Mouse (Mus musculus) lung, postnatal 25 days (tissue): Measurements from ENCODE around the gene Cygb.
"Not testable (repeated sequence)": the region's sequence is repeated elsewhere in the genome, so short reads cannot be mapped to it uniquely, and the experiment has no call there.

Experiments used
- DNase-seq: peaks from one replicate; pipeline ENCODE4 v3.0.0; 2022; ENCODE audit warnings: low spot score

Cygb gene

GRCm38 (mm10) chr11:116615735-116616437 is 38.2 kb downstream of the Cygb start:
- DNase-seq: peak; percentile 86

DNA sequence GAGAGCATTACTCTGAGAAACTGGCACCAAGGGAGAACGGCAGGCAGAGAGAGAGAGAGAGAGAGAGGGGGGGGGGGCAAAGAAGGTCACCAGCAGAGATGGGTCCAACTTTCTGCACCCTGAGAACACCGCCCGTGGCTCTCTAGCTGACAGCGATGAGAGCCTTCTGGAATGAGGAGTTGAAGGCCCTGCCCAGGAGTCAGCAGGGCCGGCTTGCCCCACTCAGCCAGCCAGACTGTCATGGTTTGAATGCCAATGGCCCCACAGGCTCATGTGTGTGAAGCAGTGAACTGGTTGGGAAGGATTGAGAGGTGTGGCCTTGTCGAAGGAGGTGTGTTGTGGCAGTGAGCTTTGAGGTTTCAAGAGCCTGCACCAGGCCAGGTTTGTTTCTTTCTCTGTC is 40.9 kb downstream of the Cygb start:
- no peak for DNase-seq

DNA sequence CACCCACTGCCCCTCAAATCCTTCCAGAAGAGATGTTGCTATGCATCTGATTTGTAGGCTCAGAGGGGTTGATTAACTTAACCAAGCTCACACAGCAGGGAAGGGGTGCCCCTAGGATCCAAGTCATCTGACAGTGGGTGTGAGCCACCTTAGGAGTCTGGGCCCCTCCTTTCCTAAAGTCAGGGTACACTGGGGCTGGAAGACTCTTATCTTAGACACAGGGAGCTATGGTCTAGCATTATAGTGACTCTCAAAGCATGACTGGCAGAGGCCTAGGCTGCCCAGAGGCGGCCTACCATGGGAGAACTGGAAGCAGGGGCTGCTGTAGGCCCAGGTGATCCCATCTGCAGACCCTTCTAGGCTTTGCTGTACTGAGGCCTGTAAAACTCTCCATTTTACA is 41.6 kb downstream of the Cygb start:
- DNase-seq: no peak

GRCm38 (mm10) chr11:116611883-116612282 is 42.2 kb downstream of the Cygb start:
- no peak for DNase-seq

- DNase-seq: not testable (repeated sequence)
Measured at GRCm38 (mm10) chr11:116611168-116611567, 42.9 kb downstream of the Cygb start.

DNA sequence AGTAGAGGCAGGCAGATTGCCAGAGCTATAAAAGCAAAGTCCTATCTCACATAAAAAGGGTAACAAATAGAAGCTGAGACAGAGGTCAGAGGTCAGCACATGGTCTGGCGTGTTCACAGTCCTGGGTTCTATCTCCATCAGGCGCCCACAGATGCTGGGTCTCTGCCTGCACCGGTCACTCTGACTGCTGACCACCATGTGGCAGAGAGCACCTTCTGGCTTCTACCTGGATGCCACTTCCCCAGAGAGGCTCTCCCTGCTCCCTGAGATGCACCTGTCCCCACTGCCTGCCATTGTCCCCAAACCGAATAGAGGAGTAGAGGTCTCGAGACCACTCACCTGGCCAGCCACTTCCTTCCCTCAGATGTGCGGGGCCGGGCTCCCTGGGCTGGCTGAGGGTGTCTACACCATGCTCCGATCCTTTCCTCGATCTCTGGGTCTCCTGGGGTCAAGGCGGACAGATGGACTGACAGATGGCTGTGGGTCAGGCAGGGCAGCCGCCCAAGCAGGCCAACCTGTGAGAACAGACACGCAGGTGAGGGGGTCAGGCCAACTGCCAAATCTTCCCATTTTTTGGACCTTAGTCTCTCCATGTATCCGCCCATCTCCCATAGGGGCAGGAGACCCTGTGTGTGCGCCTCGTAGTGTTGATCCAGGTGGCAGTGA is 44.0 kb downstream of the Cygb start:
- no peak for DNase-seq

DNA sequence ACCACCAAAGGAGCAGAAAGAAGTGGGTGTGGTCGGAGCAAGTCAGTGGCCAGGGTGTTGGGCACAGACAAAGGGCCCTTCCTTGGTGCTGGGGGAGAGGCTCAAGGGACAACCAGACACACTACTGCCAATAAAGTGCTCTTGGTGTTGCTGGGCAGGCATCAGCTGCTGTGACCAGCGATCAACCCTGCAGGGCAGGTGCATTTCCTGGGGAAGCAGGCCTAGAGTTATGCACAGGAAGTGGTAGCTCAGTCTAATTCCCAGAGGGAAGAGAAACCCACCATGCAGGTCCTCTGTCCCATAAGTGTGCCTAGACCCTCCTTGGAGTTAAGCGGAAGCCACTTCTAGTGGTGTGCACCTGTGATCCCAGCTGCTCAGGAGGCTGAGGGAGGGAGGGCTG is 46.4 kb downstream of the Cygb start:
- DNase-seq: no peak

- DNase-seq: no peak
Measured at GRCm38 (mm10) chr11:116604097-116604496, 50.0 kb downstream of the Cygb start.

DNA sequence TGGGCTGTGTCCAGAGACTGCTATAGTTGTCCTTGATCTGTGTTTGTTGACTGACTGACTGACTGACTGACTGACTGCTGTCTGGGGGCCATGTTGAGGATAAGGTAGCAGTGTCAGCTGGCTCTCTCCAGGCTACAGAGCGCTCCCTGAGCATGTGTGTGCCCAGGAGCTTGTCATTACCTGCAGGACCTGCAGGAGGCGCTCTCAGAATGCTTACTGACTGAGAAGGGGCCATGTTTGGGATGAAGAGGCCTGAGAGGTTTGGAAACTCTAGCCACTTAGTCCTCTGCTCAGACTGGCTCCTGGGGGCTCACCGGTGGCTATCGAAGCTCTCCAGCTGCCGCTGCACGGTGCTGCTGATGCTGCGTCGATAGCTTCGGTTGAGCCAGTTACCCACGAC is 50.8 kb downstream of the Cygb start:
- DNase-seq: no peak

DNA sequence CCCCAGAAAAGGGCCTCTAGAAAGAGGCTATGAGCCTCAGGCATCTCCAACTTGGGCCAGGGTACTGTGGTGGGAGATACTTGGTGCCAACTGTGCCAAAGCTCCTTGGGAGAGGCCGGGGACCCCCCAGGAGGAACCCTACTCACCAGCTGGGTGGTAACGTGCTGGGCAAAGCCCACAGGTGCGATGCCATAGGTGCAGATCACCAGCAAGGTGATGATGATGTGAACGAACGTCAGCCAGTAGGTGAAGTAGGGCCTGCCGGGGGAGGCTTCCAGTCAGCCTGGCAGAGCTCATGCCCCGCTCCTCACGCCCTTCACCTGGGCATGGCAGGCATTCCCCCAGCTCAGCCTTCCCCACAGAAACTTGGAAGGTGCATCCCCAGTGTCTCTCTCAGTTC is 52.1 kb downstream of the Cygb start:
- DNase-seq: no peak

DNA sequence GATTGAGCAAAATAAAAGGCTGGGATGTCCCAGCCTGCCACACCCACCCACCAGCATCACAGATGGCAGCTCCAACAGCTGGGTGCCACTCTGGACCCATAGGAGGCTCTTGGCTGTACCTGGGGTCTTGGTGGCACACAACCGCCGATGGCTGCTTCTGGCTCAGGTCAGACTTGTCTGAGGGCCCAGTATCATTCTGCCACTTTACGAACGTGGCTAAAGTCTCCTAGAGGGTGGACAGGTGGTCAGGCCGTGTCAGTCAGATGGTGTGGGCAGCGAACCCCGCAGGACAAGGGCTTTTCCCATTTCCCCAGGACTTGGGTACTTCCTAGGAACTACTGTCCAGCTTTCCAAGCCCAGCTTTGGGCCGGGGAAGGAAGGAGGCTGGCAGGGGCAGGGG is 52.9 kb downstream of the Cygb start:
- no peak for DNase-seq

GRCm38 (mm10) chr11:116599230-116599629 is 54.9 kb downstream of the Cygb start:
- DNase-seq: no peak

DNA sequence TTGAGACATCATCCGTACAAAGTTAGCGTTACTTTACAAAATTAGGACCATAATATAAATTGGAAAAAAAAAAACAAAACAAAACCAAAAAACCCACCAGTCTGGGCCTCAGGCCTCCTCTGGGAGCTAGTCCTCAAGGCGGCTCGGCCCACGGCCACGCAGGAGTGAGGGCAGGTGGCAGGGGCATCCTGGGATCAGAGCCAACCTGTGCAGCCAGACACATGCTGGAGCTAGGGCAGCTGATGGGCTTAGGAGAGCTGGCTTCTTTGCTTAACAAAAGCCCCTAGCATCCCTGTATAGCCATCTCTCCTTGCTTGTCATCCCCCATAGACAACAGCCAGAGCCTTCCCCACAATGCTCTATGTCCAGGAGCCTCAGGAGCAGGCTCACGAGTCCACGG is 55.9 kb downstream of the Cygb start:
- DNase-seq: no peak

DNA sequence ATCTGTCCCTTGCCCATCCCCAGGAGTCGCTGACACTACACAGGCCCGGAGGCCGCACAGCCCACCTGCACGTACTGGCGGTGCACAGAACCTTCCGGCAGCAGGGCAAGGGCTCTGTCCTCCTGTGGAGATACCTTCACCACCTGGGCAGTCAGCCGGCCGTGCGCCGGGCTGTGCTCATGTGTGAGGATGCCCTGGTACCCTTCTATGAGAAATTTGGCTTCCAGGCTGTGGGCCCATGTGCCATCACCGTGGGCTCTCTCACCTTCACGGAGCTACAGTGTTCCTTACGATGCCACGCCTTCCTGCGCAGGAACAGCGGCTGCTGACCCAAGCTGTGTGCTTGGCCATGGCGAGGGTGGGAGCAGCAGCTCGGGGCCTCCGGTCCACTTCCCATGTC is 57.3 kb downstream of the Cygb start:
- DNase-seq: no peak
